Mouse (Mus musculus) forebrain, postnatal 0 days (tissue): ENCODE measurements around the gene Cyp11a1. TPM values are rescaled to one million over a fixed set of nuclear protein-coding genes. Genes with fewer than 3 reads are reported as not detected.

Experiments used
- ATAC-seq: fragments of 200-750 bp; cut with Nextera tagmentation; 2 replicates; pipeline ENCODE4 v1.8.0; 2017; ENCODE audit warnings: mild to moderate bottlenecking, moderate library complexity
- DNase-seq: peaks from one replicate; pipeline ENCODE4 v3.0.0-alpha.2; 2015
- H3K27ac ChIP-seq: fragments of 300-500 bp; sonication (generic); 2 replicates; pipeline ENCODE4 v1.5.1; 2014; ENCODE audit warnings: low read depth, mild to moderate bottlenecking, antibody characterized with exemption, low read length, moderate library complexity, mixed read lengths
- H3K27me3 ChIP-seq: fragments of 300-500 bp; sonication (generic); 2 replicates; pipeline ENCODE4 v1.6.1; 2014; ENCODE audit warnings: mild to moderate bottlenecking, low read length, mixed read lengths; ENCODE audit not compliant: insufficient read depth
- H3K36me3 ChIP-seq: fragments of 300-500 bp; sonication (generic); 2 replicates; pipeline ENCODE4 v1.6.1; 2014; ENCODE audit warnings: mild to moderate bottlenecking, moderate library complexity; ENCODE audit not compliant: insufficient read depth
- H3K4me1 ChIP-seq: fragments of 300-500 bp; sonication (generic); 2 replicates; pipeline ENCODE4 v1.6.1; 2014; ENCODE audit warnings: antibody characterized with exemption; ENCODE audit not compliant: insufficient read depth
- H3K4me2 ChIP-seq: fragments of 300-500 bp; sonication (generic); 2 replicates; pipeline ENCODE4 v1.6.1; 2014; ENCODE audit warnings: low read depth, mild to moderate bottlenecking, moderate library complexity
- H3K4me3 ChIP-seq: fragments of 300-500 bp; sonication (generic); 2 replicates; pipeline ENCODE4 v1.5.1; 2014; ENCODE audit warnings: low read depth, low read length, mixed read lengths
- H3K9ac ChIP-seq: fragments of 300-500 bp; sonication (generic); 2 replicates; pipeline ENCODE4 v1.6.1; 2014; ENCODE audit warnings: mild to moderate bottlenecking
- H3K9me3 ChIP-seq: fragments of 300-500 bp; sonication (generic); 2 replicates; pipeline ENCODE4 v1.6.1; 2016; ENCODE audit warnings: low read length
- CTCF ChIP-seq: sonication (generic); IDR thresholded peaks from 2 replicates; pipeline ENCODE4 v1.5.1; 2016; ENCODE audit warnings: antibody characterized with exemption, control low read depth, low read depth
- WGBS: fragments of 180-500 bp; shearing (Covaris S2); extraction: QIAGEN DNeasy Blood & Tissue Kit; methylation state at CpG from one replicate; pipeline ENCODE4 v1.1.7; 2014; 5-methylcytosine and 5-hydroxymethylcytosine counted together
- polyA plus RNA-seq: library from polyadenylated mRNA; unstranded; fragments of >200 nt; fragmentation: Nextera tagmentation; extraction: Ambion mirVana; gene quantifications from 2 replicates; pipeline ENCODE4 v1.2.1, GENCODE M21; 2015
- total RNA-seq: library from RNA; depleted of rRNA; stranded (reverse); fragments of >200 nt; gene quantifications from 2 replicates; pipeline ENCODE4 v1.2.3, GENCODE M21; 2014

Cyp11a1 gene
- total and polyA plus RNA-seq, 2 experiments from 2014 or later, result 0.29 to 0.88 TPM

DNA sequence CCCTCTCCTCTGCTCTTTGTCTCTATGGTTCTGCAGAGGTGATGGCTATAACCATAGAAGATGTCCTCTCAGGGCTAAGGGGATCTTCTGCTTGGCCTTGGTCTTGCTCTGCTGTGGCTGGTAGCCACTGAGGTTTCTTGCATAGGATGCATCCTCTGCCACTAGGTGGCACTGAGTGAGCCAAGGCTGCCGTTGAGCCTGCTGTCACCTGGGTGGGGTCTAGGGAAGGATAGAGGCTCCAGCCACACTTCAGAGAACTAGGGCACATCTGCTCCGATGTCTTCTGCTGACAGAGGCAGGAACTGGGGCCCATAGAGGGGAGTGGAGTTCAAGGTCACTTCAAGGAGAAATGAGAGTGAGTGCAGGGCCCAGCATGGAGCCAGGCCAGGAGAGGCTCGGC lies 46.9 kb downstream of the Cyp11a1 start:
- no peaks in the 10 kb centered on the region for H3K27me3 ChIP-seq
- H3K27ac ChIP-seq, result peak overlapping the region; percentile 68; the same call in 1 of the 2 replicates
- ATAC-seq (peak; percentile 40; the same call in 1 of the 2 replicates), DNase-seq (peak; percentile 83)
- peaks cover 32% of the 10 kb centered on the region for H3K4me1 ChIP-seq
- TF ChIP-seq CTCF, result peak; percentile 91
- H3K36me3 ChIP-seq, result no peaks in the 10 kb centered on the region
- peak overlapping the region; percentile 13 for H3K4me2 ChIP-seq
- 21% methylated on average over 3 of the region's 3 CpGs for whole genome bisulfite sequencing
- no peak overlapping the region for H3K4me3 ChIP-seq
- no peaks in the 10 kb centered on the region for H3K9me3 ChIP-seq
- H3K9ac ChIP-seq, result no peak overlapping the region

DNA sequence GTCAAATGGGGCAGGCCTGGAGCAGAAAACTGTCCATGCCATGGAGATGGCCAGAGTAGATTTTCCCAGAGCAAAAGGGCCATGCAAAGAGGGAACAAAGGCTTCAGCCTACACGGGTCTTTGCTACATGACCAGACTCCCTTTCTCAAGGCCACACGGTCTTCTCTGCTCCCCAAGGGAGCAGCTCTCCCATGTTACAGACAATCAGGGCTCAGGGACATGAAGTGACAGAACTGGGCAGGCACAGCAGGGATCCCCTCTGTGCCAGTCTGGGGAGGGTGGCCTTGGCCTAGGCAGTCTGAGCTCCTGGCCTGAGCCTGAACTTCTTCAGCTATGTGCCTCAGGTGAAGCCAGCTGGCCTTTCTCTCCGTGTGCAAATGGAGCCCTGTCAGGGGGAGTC lies 47.3 kb downstream of the Cyp11a1 start:
- ATAC-seq (no peak), DNase-seq (no peak)
- Histone ChIP-seq H3K36me3 (no peaks in the 10 kb centered on the region), H3K4me2 (no peak overlapping the region), H3K4me3 (no peak overlapping the region), H3K9me3 (no peaks in the 10 kb centered on the region), H3K9ac (no peak overlapping the region), H3K27ac (peak overlapping the region; percentile 68), H3K4me1 (peaks cover 28% of the 10 kb centered on the region), H3K27me3 (no peaks in the 10 kb centered on the region)
- TF ChIP-seq CTCF, result no peak
- 38% methylated on average over 3 of the region's 3 CpGs for WGBS

GRCm38 (mm10) chr9:58054032-58054431 lies 47.8 kb downstream of the Cyp11a1 start:
- Histone ChIP-seq H3K9me3 (no peaks in the 10 kb centered on the region), H3K36me3 (no peaks in the 10 kb centered on the region), H3K4me1 (peaks cover 26% of the 10 kb centered on the region), H3K4me2 (no peak overlapping the region), H3K27ac (peak overlapping the region; percentile 68; the same call in 1 of the 2 replicates), H3K4me3 (no peak overlapping the region), H3K9ac (no peak overlapping the region), H3K27me3 (no peaks in the 10 kb centered on the region)
- 73% methylated on average over 1 of the region's 1 CpGs for WGBS
- TF ChIP-seq CTCF, result no peak
- ATAC-seq (peak; percentile 53), DNase-seq (peak; percentile 41)

- no peak overlapping the region for H3K27ac ChIP-seq
- H3K9me3 ChIP-seq, result no peaks in the 10 kb centered on the region
- no peak overlapping the region for H3K4me3 ChIP-seq
- H3K4me2 ChIP-seq, result no peak overlapping the region
- H3K27me3 ChIP-seq, result no peaks in the 10 kb centered on the region
- no peaks in the 10 kb centered on the region for H3K36me3 ChIP-seq
- H3K9ac ChIP-seq, result no peak overlapping the region
- ATAC-seq (peak; percentile 33; the same call in 1 of the 2 replicates), DNase-seq (no peak)
- 75% methylated on average over 5 of the region's 5 CpGs for WGBS
- peaks cover 27% of the 10 kb centered on the region for H3K4me1 ChIP-seq
- no peak for TF ChIP-seq CTCF
Observed at GRCm38 (mm10) chr9:58055666-58056065, 49.5 kb downstream of the Cyp11a1 start.

DNA sequence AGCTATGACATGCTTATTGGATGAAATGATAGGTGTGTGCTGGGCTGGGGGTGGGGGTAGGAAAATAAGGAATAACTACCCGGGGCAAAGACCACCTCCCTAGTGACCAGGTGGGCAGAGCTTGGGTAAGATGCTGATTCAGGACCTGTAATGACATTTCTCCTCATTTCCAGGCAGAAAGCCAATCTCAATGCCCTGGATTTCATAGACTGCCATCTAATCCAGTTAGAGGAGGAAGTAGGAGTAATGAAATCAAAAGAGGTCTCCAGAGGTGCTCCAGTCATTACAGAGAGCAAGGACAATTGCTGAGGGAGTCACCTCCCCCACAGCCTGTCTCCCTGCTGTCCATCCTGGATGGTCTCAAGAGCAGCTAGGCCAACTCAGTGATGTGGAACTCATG lies 53.7 kb downstream of the Cyp11a1 start:
- H3K4me1 ChIP-seq, result peaks cover 18% of the 10 kb centered on the region
- ATAC-seq, result no peak
- no peak overlapping the region for H3K9ac ChIP-seq

GRCm38 (mm10) chr9:58060677-58061667 lies 54.8 kb downstream of the Cyp11a1 start:
- TF ChIP-seq CTCF, result no peak
- 13% methylated on average over 23 of the region's 23 CpGs for WGBS
- Histone ChIP-seq H3K4me1 (peaks cover 16% of the 10 kb centered on the region), H3K9ac (no peak overlapping the region), H3K4me2 (no peak overlapping the region), H3K9me3 (no peaks in the 10 kb centered on the region), H3K27ac (peak overlapping the region; percentile 59), H3K36me3 (no peaks in the 10 kb centered on the region), H3K27me3 (no peaks in the 10 kb centered on the region), H3K4me3 (no peak overlapping the region)
- ATAC-seq, result peak; percentile 81
- DNase-seq, result peak; percentile 52

More for the DNA sequence above, 53.7 kb downstream of the Cyp11a1 start:
- 27% methylated on average over 1 of the region's 1 CpGs for WGBS
- Histone ChIP-seq H3K36me3 (no peaks in the 10 kb centered on the region), H3K4me2 (no peak overlapping the region), H3K27me3 (no peaks in the 10 kb centered on the region), H3K27ac (0 out of 2 replicates have a peak overlapping the region, but pooled peaks have one; percentile 59), H3K9me3 (no peaks in the 10 kb centered on the region), H3K4me3 (no peak overlapping the region)
- DNase-seq, result no peak
- no peak for TF ChIP-seq CTCF

DNA sequence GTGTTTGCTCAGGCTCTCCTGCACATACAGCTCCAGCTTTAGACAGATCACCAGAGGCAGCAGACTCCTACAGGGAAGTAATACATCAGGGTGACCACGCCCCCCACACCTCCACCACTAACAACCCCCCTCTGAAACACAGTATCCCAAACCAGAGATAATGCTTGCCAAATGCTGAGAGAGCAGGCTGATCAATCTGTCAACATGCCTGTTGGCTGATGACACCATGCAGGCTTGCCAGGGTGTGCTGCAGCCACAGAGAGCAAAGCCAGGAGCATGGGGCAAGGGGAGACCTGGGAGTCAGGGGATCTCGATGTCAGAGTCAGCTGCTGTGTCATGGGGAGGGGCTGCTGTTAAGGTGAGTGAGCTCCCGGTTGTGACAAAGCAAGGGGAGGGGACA lies 57.3 kb downstream of the Cyp11a1 start, which contains the start of gene Stra6:
Stra6 (plus strand) TSS at position 258 of the 400 bp plus-strand sequence.
- TF ChIP-seq CTCF, result no peak
- Histone ChIP-seq H3K4me1 (peaks cover 22% of the 10 kb centered on the region), H3K27me3 (no peaks in the 10 kb centered on the region), H3K9me3 (no peaks in the 10 kb centered on the region), H3K27ac (0 out of 2 replicates have a peak within 1 kb of the TSS, but pooled peaks have one; percentile 15), H3K36me3 (no peaks in the 10 kb centered on the region), H3K4me3 (no peak within 1 kb of the TSS), H3K9ac (no peak within 1 kb of the TSS), H3K4me2 (no peak within 1 kb of the TSS)
- DNase-seq (no peak), ATAC-seq (no peak)
- 28% methylated on average over 3 of the region's 3 CpGs for WGBS
